Mouse (Mus musculus): ENCODE data around the gene Mpdu1. TPM values are rescaled to one million over a fixed set of nuclear protein-coding genes. Genes with fewer than 3 reads are reported as not detected.

Gene Mpdu1
- polyA plus RNA-seq, 1 experiment, result 135 TPM

DNA sequence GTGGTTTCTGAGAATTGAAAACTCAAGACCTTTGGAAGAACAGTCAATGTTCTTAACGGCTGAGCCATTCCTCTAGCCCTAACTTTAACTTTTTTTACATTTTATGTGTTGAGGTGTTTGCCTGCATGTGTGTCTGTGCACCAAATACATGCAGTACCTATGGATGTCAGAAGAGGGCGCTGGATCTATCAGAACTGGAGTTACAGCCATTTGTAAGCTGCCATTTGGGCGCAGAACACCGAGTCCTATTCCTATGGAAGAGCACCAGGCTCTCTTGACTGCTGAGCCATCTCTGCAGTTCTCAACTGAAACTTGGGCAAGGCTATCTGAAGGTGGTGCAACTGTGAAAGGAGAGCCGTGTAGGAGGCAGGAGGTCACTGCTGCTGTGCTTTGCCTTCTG is 36.1 kb upstream of the Mpdu1 start:
- no peak overlapping the region for H3K4me3 ChIP-seq (ENCODE audit: low read depth, low read length)
- peak overlapping the region; percentile 47; the same call in 1 of the 2 replicates for H3K27ac ChIP-seq (ENCODE audit: insufficient read depth, low read depth, low read length)
- peaks cover 9% of the 10 kb centered on the region for H3K4me1 ChIP-seq (ENCODE audit: control insufficient read depth, insufficient read depth, insufficient read length, low read length)
- WGBS, result 73% methylated on average over 5 of the region's 5 CpGs
- TF ChIP-seq CTCF (IDR thresholded peaks at IDR 0.05; ENCODE audit: extremely low read depth, insufficient read length, insufficient replicate concordance, low read depth, low read length), result peak; percentile 35; the same call in 1 of the 2 replicates
- no peak for TF ChIP-seq POLR2A (IDR thresholded peaks at IDR 0.05; ENCODE audit: low read depth, low read length)
- no peaks in the 10 kb centered on the region for H3K36me3 ChIP-seq (ENCODE audit: control insufficient read depth, insufficient read depth, low read length)
- H3K27me3 ChIP-seq (ENCODE audit: control insufficient read depth, insufficient read depth, low read length), result no peaks in the 10 kb centered on the region

DNA sequence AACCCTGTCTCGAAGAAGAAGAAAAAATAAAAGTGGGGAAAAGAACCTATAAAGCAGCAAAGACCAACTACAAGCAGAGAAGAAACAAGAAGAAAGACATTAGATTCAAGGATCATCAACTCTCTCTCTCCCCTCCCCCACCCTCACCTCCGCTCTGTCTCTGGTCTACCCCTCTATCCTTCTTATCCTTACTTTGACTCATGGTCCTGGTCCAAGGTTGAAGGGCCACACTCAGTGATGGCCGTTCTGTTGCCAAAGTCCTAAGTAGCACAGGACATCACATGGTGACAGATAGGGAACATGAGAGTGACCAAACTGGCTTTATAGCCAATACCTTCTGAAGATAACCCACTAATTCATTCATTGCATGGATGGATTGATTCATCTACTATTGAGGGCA is 35.0 kb upstream of the Mpdu1 start:
- TF ChIP-seq POLR2A (IDR thresholded peaks at IDR 0.05; ENCODE audit: low read depth, low read length) (no peak), CTCF (IDR thresholded peaks at IDR 0.05; ENCODE audit: extremely low read depth, insufficient read length, insufficient replicate concordance, low read depth, low read length) (no peak)
- Histone ChIP-seq H3K27ac (ENCODE audit: insufficient read depth, low read depth, low read length) (peak overlapping the region; percentile 66; the same call in 1 of the 2 replicates), H3K27me3 (ENCODE audit: control insufficient read depth, insufficient read depth, low read length) (no peaks in the 10 kb centered on the region), H3K36me3 (ENCODE audit: control insufficient read depth, insufficient read depth, low read length) (no peaks in the 10 kb centered on the region), H3K4me3 (ENCODE audit: low read depth, low read length) (no peak overlapping the region), H3K4me1 (ENCODE audit: control insufficient read depth, insufficient read depth, insufficient read length, low read length) (peaks cover 13% of the 10 kb centered on the region)
- WGBS, result 73% methylated on average over 3 of the region's 3 CpGs

DNA sequence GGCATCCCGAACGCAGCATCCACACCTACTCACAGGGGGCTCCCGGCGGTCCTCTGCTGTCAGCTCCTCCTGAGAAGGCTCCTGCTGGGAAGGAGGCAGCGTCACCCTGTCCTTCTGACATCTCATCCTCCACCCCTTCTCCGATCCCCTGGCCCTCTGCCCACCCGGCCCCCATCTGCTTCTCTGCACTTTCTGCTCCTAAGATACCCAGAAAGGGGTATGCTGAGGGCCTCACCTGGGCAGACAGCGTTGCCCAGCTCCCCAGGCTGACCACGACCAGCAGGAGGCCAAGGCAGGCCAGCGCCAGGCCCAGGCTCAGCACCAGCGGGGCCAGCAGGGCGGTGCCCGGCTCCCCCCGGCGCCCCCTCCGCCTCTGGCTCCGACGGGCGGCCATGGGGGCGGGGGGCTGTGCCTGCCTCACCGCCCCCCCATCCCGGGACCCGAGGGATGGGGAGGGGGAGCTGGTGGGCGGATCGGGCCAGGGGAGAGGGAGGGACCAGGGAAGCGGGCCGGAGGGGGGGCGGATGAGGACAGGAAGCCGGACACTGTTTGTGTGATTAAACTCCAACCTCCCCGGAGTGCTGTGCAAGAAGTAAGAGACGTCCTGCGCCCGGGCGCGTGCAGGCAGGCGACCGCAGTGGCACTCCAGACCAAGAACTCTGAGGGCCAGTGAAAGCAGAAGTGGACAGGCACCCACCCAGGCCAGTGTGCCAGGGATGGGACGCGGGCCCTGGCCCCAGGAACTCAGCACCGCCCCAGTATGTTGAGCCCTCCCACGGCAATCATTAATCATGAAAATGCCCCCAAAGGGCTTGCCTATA is 33.1 kb upstream of the Mpdu1 start, which contains the start of the genes Tnfsf12 and Tnfsfm13:
TSS of gene Tnfsf12 (minus strand) at position 489 of the 821 bp plus-strand sequence.
TSS of gene Tnfsfm13 (minus strand) at position 738 of the 821 bp plus-strand sequence.
- Histone ChIP-seq H3K27me3 (ENCODE audit: control insufficient read depth, insufficient read depth, low read length) (no peaks in the 10 kb centered on the region), H3K4me1 (ENCODE audit: control insufficient read depth, insufficient read depth, insufficient read length, low read length) (peaks cover 20% of the 10 kb centered on the region), H3K36me3 (ENCODE audit: control insufficient read depth, insufficient read depth, low read length) (peaks cover 7% of the 10 kb centered on the region; the same call in 1 of the 2 replicates), H3K4me3 (ENCODE audit: low read depth, low read length) (peak within 1 kb of the TSS; percentile 57), H3K27ac (ENCODE audit: insufficient read depth, low read depth, low read length) (peak within 1 kb of the TSS; percentile 82)
- no peak for TF ChIP-seq CTCF (IDR thresholded peaks at IDR 0.05; ENCODE audit: extremely low read depth, insufficient read length, insufficient replicate concordance, low read depth, low read length)
- peak; percentile 35; the same call in 1 of the 2 replicates for TF ChIP-seq POLR2A (IDR thresholded peaks at IDR 0.05; ENCODE audit: low read depth, low read length)
- 23% methylated on average over 41 of the region's 41 CpGs for WGBS

DNA sequence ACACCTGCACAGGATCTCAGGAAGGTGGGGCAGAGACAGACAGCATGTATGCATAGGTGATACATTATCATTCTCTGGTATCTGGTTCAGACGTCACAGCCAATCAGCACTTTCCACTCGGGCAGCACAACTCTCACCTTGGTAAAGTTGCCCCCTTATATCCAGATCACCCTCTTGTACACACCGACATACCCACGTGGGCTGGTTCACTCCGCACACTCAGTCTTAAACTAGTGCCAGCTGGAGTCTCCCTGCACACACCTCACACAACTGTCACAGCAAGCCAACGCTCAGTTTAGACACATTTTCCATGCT is 32.6 kb upstream of the Mpdu1 start:
- WGBS, result 60% methylated on average over 6 of the region's 6 CpGs
- Histone ChIP-seq H3K27ac (ENCODE audit: insufficient read depth, low read depth, low read length) (peak overlapping the region; percentile 45; the same call in 1 of the 2 replicates), H3K27me3 (ENCODE audit: control insufficient read depth, insufficient read depth, low read length) (no peaks in the 10 kb centered on the region), H3K36me3 (ENCODE audit: control insufficient read depth, insufficient read depth, low read length) (peaks cover 9% of the 10 kb centered on the region; the same call in 1 of the 2 replicates), H3K4me1 (ENCODE audit: control insufficient read depth, insufficient read depth, insufficient read length, low read length) (peaks cover 20% of the 10 kb centered on the region), H3K4me3 (ENCODE audit: low read depth, low read length) (peak overlapping the region; percentile 57)
- TF ChIP-seq CTCF (IDR thresholded peaks at IDR 0.05; ENCODE audit: extremely low read depth, insufficient read length, insufficient replicate concordance, low read depth, low read length) (no peak), POLR2A (IDR thresholded peaks at IDR 0.05; ENCODE audit: low read depth, low read length) (no peak)

DNA sequence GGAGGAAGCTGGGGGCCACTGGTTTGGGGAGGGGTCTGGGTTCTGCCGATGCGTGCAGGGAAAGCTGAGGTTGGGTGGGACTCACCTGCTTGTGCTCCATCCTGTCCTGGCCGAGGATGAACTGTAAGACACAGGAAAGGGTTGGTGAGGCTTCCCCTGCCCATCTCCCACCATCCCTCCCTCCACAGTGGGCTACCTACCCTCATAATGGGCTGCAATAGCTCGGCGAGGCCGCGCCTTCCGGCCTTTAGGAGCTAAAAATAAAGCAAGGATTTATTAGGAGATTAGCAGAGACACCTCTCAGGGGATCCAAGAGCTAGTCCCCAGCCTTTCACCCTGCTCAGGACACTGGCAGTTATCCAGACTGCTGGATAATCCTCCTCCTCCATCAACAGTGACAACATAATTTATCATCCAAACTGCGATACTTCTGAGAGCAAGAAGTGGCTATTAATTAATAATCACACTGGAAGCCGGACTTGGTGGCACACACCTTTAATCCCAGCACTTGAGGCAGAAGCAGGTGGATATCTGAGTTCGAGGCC is 31.1 kb upstream of the Mpdu1 start:
- WGBS, result 51% methylated on average over 11 of the region's 11 CpGs
- H3K4me1 ChIP-seq (ENCODE audit: control insufficient read depth, insufficient read depth, insufficient read length, low read length), result peaks cover 21% of the 10 kb centered on the region
- TF ChIP-seq CTCF (IDR thresholded peaks at IDR 0.05; ENCODE audit: extremely low read depth, insufficient read length, insufficient replicate concordance, low read depth, low read length) (no peak), POLR2A (IDR thresholded peaks at IDR 0.05; ENCODE audit: low read depth, low read length) (no peak)
- no peaks in the 10 kb centered on the region for H3K27me3 ChIP-seq (ENCODE audit: control insufficient read depth, insufficient read depth, low read length)
- H3K27ac ChIP-seq (ENCODE audit: insufficient read depth, low read depth, low read length), result peak overlapping the region; percentile 10; the same call in 1 of the 2 replicates
- peaks cover 9% of the 10 kb centered on the region; the same call in 1 of the 2 replicates for H3K36me3 ChIP-seq (ENCODE audit: control insufficient read depth, insufficient read depth, low read length)
- H3K4me3 ChIP-seq (ENCODE audit: low read depth, low read length), result no peak overlapping the region

DNA sequence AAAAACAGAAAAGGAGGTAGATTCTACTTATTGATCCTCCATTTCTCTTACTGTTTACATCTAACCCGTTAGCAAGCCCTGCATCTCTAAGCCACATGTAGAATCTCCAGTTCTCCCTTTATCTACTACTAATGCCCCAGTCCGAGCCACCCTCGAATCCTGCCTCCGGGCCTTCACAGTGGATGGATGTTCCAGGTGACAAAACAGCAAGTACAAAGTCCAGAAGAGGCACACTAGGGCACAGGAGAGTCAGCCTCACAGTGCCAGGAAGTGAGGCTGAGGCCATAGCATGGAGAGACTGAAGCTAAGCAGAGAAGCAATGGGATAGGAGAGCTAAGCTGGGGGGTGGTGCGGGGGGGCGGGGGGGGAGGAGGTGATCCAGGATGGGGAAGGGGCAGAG is 30.4 kb upstream of the Mpdu1 start:
- H3K27me3 ChIP-seq (ENCODE audit: control insufficient read depth, insufficient read depth, low read length), result no peaks in the 10 kb centered on the region
- no peak; the same call in 1 of the 2 replicates for TF ChIP-seq POLR2A (IDR thresholded peaks at IDR 0.05; ENCODE audit: low read depth, low read length)
- TF ChIP-seq CTCF (IDR thresholded peaks at IDR 0.05; ENCODE audit: extremely low read depth, insufficient read length, insufficient replicate concordance, low read depth, low read length), result no peak
- H3K4me1 ChIP-seq (ENCODE audit: control insufficient read depth, insufficient read depth, insufficient read length, low read length), result peaks cover 21% of the 10 kb centered on the region
- H3K27ac ChIP-seq (ENCODE audit: insufficient read depth, low read depth, low read length), result peak overlapping the region; percentile 75
- H3K36me3 ChIP-seq (ENCODE audit: control insufficient read depth, insufficient read depth, low read length), result peaks cover 9% of the 10 kb centered on the region
- H3K4me3 ChIP-seq (ENCODE audit: low read depth, low read length), result no peak overlapping the region
- 39% methylated on average over 6 of the region's 6 CpGs for WGBS

All from small intestine, adult 2 months (tissue).